ENCODE assay signal across 17 mouse cellular contexts in the genomic region with DNA sequence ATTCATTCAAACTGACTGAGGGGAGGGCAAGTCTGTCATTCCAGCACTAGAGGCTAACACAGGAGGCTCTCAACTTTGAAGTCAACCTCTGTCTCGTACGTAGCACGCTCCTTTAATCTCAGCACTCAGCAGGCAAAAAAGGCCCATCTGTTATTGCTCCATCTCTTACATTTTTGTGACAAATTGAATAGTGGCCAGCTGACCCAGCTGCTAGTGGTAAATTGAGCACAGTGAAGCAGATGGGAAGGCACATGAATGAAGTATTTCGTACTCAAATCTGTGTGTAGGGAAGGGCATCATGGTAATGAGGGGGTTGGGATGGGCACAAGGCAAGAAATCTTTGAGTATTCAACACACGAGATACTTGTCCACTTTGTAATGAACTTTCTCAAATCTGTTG.
"Had no signal": no experiment of that assay in that cellular context is flagged by ENCODE, and none has a peak within 500 bp of the region (broad histone marks: within the 10 kb centered on the region; RNA-seq: fewer than 3 reads in every experiment).

No protein-coding gene starts in this region.

- DNase-seq: kidney, postnatal 10 days; kidney, postnatal 4 days; liver; liver, embryonic 13.5 days; liver, postnatal 0 days; lung, postnatal 14 days; right cerebral cortex, postnatal 14 days; thymus, adult 2 months; thymus, postnatal 25 days had no signal

- H3K4me3 ChIP-seq: left cerebral cortex, adult 2 months; limb, embryonic 12.5 days; liver, embryonic 13.5 days; lung, embryonic 15.5 days; megakaryocyte, embryonic 14.5 days; stomach, embryonic 15.5 days had no signal

- H3K27me3 ChIP-seq: limb, embryonic 12.5 days; liver, embryonic 13.5 days; lung, embryonic 15.5 days; megakaryocyte, embryonic 14.5 days; stomach, embryonic 15.5 days had no signal

- H3K27ac ChIP-seq: left cerebral cortex, adult 2 months; limb, embryonic 12.5 days; liver, embryonic 13.5 days; lung, embryonic 15.5 days; macrophage; stomach, embryonic 15.5 days had no signal

- ATAC-seq: liver, postnatal 0 days; midbrain, embryonic 16.5 days had no signal

- H3K9me3 ChIP-seq: limb, embryonic 12.5 days; liver, embryonic 13.5 days; lung, embryonic 15.5 days; stomach, embryonic 15.5 days had no signal

- H3K4me2 ChIP-seq: limb, embryonic 12.5 days; liver, embryonic 13.5 days; lung, embryonic 15.5 days; midbrain, embryonic 11.5 days; stomach, embryonic 15.5 days had no signal

- H3K36me3 ChIP-seq: limb, embryonic 12.5 days; liver, embryonic 13.5 days; lung, embryonic 15.5 days; stomach, embryonic 15.5 days had no signal

- H3K9ac ChIP-seq: limb, embryonic 12.5 days; liver, embryonic 13.5 days; liver, postnatal 0 days; lung, embryonic 15.5 days; stomach, embryonic 15.5 days had no signal

- H3K4me1 ChIP-seq: liver, embryonic 13.5 days; lung, embryonic 15.5 days; stomach, embryonic 15.5 days had no signal
